Mouse (Mus musculus) midbrain, embryonic 16.5 days (tissue): ENCODE measurements around the gene Mphosph6. TPM values are rescaled to one million over a fixed set of nuclear protein-coding genes. Genes with fewer than 3 reads are reported as not detected.
A peak's percentile ranks its signal among the peaks of the same experiment; 100 is the strongest.

ENCODE experiments used
- ATAC-seq: fragments of 200-750 bp; cut with Nextera tagmentation; 2 replicates; pipeline ENCODE4 v1.8.0; 2017; ENCODE audit warnings: moderate TSS enrichment
- H3K27ac ChIP-seq: fragments of 300-500 bp; sonication (generic); 2 replicates; pipeline ENCODE4 v1.5.1; 2014; ENCODE audit warnings: mild to moderate bottlenecking, low read length, mixed read lengths
- H3K27me3 ChIP-seq: fragments of 300-500 bp; sonication (generic); 2 replicates; pipeline ENCODE4 v1.6.1; 2014; ENCODE audit warnings: low read depth, low read length, mixed read lengths; ENCODE audit not compliant: control insufficient read depth, insufficient read depth
- H3K36me3 ChIP-seq: fragments of 300-500 bp; sonication (generic); 2 replicates; pipeline ENCODE4 v1.6.1; 2014; ENCODE audit warnings: mild to moderate bottlenecking, low read length, moderate library complexity, mixed read lengths; ENCODE audit not compliant: control insufficient read depth, insufficient read depth
- H3K4me1 ChIP-seq: fragments of 300-500 bp; sonication (generic); 2 replicates; pipeline ENCODE4 v1.6.1; 2014; ENCODE audit warnings: mild to moderate bottlenecking, low read length, mixed read lengths; ENCODE audit not compliant: control insufficient read depth, insufficient read depth
- H3K4me2 ChIP-seq: fragments of 300-500 bp; sonication (generic); 2 replicates; pipeline ENCODE4 v1.6.1; 2014; ENCODE audit warnings: mild to moderate bottlenecking, low read length, mixed read lengths
- H3K4me3 ChIP-seq: fragments of 300-500 bp; sonication (generic); 2 replicates; pipeline ENCODE4 v1.5.1; 2014; ENCODE audit warnings: low read depth, mild to moderate bottlenecking, low read length, moderate library complexity, mixed read lengths
- H3K9ac ChIP-seq: fragments of 300-500 bp; sonication (generic); 2 replicates; pipeline ENCODE4 v1.6.1; 2014; ENCODE audit warnings: low read depth, low read length, mixed read lengths
- H3K9me3 ChIP-seq: fragments of 300-500 bp; sonication (generic); replicated peaks from 2 replicates; pipeline ENCODE4 v1.6.1; 2014; ENCODE audit warnings: mild to moderate bottlenecking, low read length, mixed read lengths; ENCODE audit not compliant: control insufficient read depth, poor library complexity, severe bottlenecking
- WGBS: fragments of 180-500 bp; shearing (Covaris S2); extraction: QIAGEN DNeasy Blood & Tissue Kit; methylation state at CpG from one replicate; pipeline ENCODE4 v1.1.7; 2014; 5-methylcytosine and 5-hydroxymethylcytosine counted together
- polyA plus RNA-seq: library from polyadenylated mRNA; unstranded; fragments of >200 nt; fragmentation: Nextera tagmentation; extraction: Ambion mirVana; gene quantifications from 2 replicates; pipeline ENCODE4 v1.2.1, GENCODE M21; 2015

The Mphosph6 gene
- polyA plus RNA-seq = 31.6 and 33.1 TPM in 2 replicates

DNA sequence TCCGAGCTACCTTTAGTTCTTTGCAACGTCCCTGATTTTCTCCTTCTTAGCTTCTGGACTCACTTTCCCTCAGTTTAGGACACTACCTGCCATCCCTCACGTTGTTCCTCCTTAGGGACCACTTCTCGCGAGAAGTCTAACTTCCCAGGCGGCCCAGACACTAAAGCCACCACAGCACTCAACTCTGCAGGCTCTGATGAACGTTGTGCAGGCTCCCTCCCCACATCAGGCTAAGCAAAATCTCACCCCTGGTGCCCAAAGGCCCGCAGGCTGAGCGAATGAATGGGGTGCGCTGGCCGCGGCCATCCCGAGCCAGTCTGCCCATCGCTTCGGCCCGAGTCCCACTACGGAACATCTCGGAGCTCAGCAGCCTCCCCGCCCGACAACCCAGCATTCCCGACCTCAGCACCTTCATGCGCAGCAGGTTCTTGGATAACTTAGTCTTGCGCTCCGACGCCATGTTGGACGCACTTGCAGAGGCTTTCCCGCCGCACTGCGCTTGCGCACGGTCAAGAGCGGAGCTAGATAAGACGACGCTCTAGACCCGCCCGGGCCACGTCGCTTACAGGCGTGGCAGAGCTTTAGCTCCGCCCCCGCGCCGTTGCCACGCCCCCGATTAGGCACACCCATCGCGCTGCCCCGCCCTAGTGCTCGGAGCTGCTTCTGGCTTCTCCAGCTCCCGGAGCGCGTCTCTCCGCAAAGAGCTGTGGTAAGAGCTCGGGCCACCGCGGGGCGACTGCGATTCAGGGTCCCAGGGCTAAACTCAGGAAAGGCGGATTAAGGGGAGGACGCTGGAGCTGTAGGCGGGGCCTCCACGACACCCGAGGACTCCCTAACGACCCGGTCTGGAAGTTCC is at the start of gene Mphosph6:
Gene Mphosph6 (minus strand): TSS at position 501 of the 856 bp plus-strand sequence.
- H3K4me2 ChIP-seq = peak within 1 kb of the TSS; percentile 71
- no peaks in the 10 kb centered on the region for H3K9me3 ChIP-seq
- peak; percentile 99 for ATAC-seq
- under 1% methylated on average over 65 of the region's 65 CpGs for WGBS
- peaks cover 20% of the 10 kb centered on the region for H3K4me1 ChIP-seq
- H3K27me3 ChIP-seq = no peaks in the 10 kb centered on the region
- peak within 1 kb of the TSS; percentile 81 for H3K27ac ChIP-seq
- no peaks in the 10 kb centered on the region; the same call in 1 of the 2 replicates for H3K36me3 ChIP-seq
- peak within 1 kb of the TSS; percentile 88 for H3K9ac ChIP-seq
- peak within 1 kb of the TSS; percentile 79 for H3K4me3 ChIP-seq

DNA sequence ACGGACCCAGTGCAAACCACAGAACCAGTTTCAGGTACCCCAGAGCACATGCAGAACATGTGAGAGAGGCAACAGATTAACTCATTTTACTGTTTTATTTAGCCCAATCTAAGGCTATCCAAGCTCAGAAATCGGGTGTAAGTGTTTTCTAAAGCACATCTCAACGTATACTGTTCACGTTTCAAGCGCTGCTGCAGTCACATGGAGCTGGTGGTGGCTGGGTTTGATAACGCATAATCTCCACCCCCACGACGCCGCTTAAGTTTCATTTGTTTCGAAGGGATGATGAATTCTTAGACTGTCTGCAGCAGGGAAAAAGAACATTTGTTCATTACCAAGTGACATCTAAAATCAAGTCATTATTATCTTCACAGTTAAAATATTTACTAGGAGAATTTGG is 48.7 kb upstream of the Mphosph6 start:
- no peaks in the 10 kb centered on the region for H3K4me1 ChIP-seq
- H3K9ac ChIP-seq = no peak overlapping the region
- WGBS = 79% methylated on average over 10 of the region's 10 CpGs
- H3K27me3 ChIP-seq = no peaks in the 10 kb centered on the region
- no peaks in the 10 kb centered on the region for H3K36me3 ChIP-seq
- ATAC-seq = no peak
- H3K4me3 ChIP-seq = no peak overlapping the region
- no peak overlapping the region for H3K4me2 ChIP-seq
- H3K9me3 ChIP-seq = no peaks in the 10 kb centered on the region
- H3K27ac ChIP-seq = no peak overlapping the region

DNA sequence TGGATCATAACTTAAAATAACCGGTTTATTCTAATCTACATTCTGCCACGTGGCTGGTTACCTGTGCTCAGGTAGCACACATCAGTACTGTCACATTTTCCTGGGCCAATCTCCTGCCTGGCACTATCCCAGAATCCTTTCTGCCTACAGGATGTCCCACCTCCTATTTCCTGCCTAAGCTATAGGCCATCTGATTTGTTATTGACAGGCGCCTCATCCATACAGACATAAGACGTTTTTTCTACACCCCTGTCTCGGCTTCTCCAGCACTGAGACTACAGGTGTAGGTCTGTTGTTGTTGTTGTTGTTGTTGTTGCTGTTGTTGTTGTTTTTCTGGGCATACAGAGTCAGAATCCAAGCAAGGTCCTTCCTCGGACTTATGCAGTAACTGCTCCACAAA is 46.1 kb upstream of the Mphosph6 start:
- no peaks in the 10 kb centered on the region for H3K4me1 ChIP-seq
- H3K4me2 ChIP-seq = no peak overlapping the region
- no peaks in the 10 kb centered on the region for H3K36me3 ChIP-seq
- WGBS = 95% methylated on average over 6 of the region's 6 CpGs
- no peaks in the 10 kb centered on the region for H3K9me3 ChIP-seq
- H3K9ac ChIP-seq = no peak overlapping the region
- no peak overlapping the region for H3K4me3 ChIP-seq
- no peaks in the 10 kb centered on the region for H3K27me3 ChIP-seq
- no peak for ATAC-seq
- no peak overlapping the region for H3K27ac ChIP-seq

DNA sequence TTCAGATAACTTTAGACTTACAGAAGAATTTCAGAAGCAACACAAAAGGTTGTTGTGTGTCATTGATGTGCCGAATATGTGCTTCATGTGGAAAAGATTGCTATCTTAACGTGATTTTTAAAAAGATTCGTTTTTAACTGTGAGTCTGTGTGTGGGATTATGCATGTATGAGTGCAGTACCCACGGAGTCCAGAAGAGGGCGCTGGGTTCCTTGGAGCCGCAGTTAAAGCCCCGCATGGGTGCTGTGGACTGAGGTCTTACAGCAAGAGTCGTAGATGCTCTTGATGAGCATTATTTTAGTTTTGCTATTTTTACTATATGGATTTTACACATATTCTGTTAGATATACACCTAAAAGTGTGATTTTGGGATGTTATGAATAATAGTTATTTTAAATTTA is 42.0 kb upstream of the Mphosph6 start:
- no peaks in the 10 kb centered on the region for H3K36me3 ChIP-seq
- ATAC-seq = no peak
- no peak overlapping the region for H3K27ac ChIP-seq
- H3K4me3 ChIP-seq = no peak overlapping the region
- WGBS = 92% methylated on average over 8 of the region's 8 CpGs
- H3K9ac ChIP-seq = no peak overlapping the region
- no peaks in the 10 kb centered on the region for H3K9me3 ChIP-seq
- no peak overlapping the region for H3K4me2 ChIP-seq
- H3K27me3 ChIP-seq = no peaks in the 10 kb centered on the region
- H3K4me1 ChIP-seq = no peaks in the 10 kb centered on the region

DNA sequence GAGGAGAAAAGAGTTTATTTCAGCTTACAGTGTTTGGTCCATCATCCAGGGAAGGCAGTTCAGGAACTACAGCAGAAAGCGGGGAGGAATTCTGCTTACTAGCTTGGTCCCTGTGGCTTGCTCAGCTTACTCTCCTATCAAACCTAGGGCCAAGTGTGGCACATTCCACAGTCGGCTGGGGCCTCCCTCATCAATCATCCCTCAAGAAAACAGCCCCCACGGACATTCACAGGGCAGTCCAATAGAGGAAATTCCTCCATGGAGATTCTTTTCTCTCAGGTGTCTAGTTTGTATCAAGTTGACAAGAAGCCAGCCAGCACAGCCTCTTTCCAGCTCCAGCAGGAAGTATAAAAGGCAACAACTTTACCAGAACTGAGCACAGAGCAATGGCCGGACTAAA is 11.8 kb upstream of the Mphosph6 start:
- Histone ChIP-seq H3K4me3 (no peak overlapping the region), H3K36me3 (no peaks in the 10 kb centered on the region), H3K4me1 (no peaks in the 10 kb centered on the region), H3K27ac (no peak overlapping the region), H3K4me2 (no peak overlapping the region), H3K9me3 (no peaks in the 10 kb centered on the region), H3K27me3 (no peaks in the 10 kb centered on the region), H3K9ac (no peak overlapping the region)
- ATAC-seq = no peak
- WGBS = 73% methylated on average over 4 of the region's 4 CpGs

DNA sequence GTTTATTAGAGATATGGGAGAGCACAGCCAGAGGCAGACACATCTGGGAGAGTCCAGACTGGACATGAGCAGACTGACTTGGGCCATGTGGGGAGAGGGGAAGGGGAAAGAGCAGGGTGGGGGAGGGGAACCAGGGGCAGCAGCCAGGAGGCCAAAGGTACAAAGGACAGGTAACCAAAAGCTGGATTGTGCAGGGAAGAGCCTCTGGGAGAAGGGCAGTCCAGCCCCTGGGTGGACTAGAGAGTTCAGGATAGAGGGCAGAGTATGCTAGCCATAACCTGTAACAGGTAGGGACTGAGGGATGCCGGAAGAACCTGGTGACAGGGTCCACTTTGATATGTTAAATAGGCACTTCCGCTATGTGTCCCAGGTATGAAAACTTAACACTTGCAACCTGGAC is 8.9 kb upstream of the Mphosph6 start:
- 81% methylated on average over 2 of the region's 2 CpGs for WGBS
- Histone ChIP-seq H3K4me2 (no peak overlapping the region), H3K27ac (no peak overlapping the region), H3K9me3 (no peaks in the 10 kb centered on the region), H3K9ac (no peak overlapping the region), H3K27me3 (no peaks in the 10 kb centered on the region), H3K4me3 (no peak overlapping the region), H3K36me3 (no peaks in the 10 kb centered on the region), H3K4me1 (no peaks in the 10 kb centered on the region)
- ATAC-seq = no peak

DNA sequence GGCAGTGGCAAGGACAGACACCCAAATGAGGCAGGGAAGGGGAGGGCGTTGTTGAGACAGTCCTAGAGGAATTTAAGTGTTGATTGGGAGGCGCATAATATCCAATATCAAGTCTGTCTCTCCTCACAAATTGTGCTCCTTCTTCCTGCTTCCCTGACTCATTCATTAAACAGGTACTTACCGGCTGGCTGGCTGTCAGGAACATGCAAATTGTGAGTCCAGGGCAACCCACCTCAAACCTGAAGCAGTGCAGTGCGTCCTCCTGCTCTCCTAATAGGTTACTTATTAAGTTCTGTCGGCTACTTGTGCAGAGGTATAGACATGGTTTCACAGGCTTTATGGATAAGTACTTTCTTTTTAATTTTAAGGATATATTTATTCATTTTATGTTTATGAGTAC is 3.7 kb upstream of the Mphosph6 start:
- no peak for ATAC-seq
- H3K9ac ChIP-seq = no peak overlapping the region
- no peaks in the 10 kb centered on the region for H3K36me3 ChIP-seq
- no peaks in the 10 kb centered on the region for H3K9me3 ChIP-seq
- no peak overlapping the region for H3K4me3 ChIP-seq
- 82% methylated on average over 5 of the region's 5 CpGs for WGBS
- H3K4me1 ChIP-seq = peaks cover 14% of the 10 kb centered on the region
- no peaks in the 10 kb centered on the region for H3K27me3 ChIP-seq
- no peak overlapping the region for H3K4me2 ChIP-seq
- no peak overlapping the region for H3K27ac ChIP-seq

DNA sequence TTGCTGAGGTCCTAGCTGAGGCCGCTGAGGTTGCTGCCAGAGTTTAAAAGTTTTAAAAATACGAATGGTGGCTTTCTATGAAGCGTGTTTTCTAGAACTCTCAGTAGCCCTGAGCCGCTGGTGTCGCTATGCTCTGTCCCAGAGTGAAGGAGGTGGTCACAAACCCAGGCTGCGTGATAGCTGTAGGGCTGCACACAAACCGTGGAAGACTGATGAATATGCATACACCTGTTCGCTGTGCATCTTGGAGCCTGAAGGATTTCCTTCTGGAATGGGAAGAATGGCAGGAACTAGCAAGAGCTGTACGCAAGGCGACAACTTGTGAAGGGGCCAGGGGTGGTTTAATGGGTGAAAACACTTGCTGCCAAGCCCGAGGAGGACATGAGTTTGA is 551 bp upstream of the Mphosph6 start:
- Histone ChIP-seq H3K9ac (peak overlapping the region; percentile 88), H3K4me2 (peak overlapping the region; percentile 71), H3K27me3 (no peaks in the 10 kb centered on the region), H3K27ac (peak overlapping the region; percentile 81), H3K4me1 (peaks cover 20% of the 10 kb centered on the region), H3K9me3 (no peaks in the 10 kb centered on the region), H3K36me3 (no peaks in the 10 kb centered on the region; the same call in 1 of the 2 replicates), H3K4me3 (peak overlapping the region; percentile 79)
- peak; percentile 82 for ATAC-seq
- WGBS = 1% methylated on average over 11 of the region's 11 CpGs

DNA sequence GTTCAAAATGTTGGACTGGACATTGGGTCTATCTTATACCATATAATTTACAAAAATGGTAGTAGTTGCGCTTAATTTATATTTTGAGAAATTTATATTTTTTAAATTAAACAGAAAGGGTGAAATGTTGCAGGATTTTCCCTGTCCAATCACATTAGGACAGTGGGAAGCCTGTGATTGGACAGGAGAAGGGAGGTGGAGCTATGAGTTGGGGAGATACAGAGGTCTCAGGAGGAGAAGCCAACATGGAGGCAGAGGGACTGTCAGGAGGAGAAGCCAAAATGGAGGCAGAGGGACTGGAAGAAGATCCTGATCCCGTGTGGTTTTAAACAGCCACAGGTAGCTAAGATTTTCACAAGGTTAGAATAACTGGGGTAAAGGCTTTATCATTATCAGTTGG is 3.7 kb downstream of the Mphosph6 start:
- 98% methylated on average over 2 of the region's 2 CpGs for WGBS
- Histone ChIP-seq H3K36me3 (peaks cover 7% of the 10 kb centered on the region), H3K9ac (no peak overlapping the region), H3K4me2 (no peak overlapping the region), H3K4me3 (no peak overlapping the region), H3K9me3 (no peaks in the 10 kb centered on the region), H3K4me1 (peaks cover 20% of the 10 kb centered on the region), H3K27me3 (no peaks in the 10 kb centered on the region), H3K27ac (no peak overlapping the region)
- no peak for ATAC-seq
